Mouse (Mus musculus) heart, embryonic 13.5 days (tissue): Measurements from ENCODE around the gene Zfhx2. TPM values are rescaled to one million over a fixed set of nuclear protein-coding genes. Genes with fewer than 3 reads are reported as not detected.
A peak's percentile ranks its signal among the peaks of the same experiment; 100 is the strongest.

Source experiments
- ATAC-seq: fragments of 200-750 bp; cut with Nextera tagmentation; 2 replicates; pipeline ENCODE4 v1.8.0; 2017; ENCODE audit warnings: moderate TSS enrichment; ENCODE audit not compliant: insufficient number of reproducible peaks, low FRiP score, low TSS enrichment; ENCODE audit errors: extremely low read depth
- H3K27ac ChIP-seq: fragments of 300-500 bp; sonication (generic); replicated peaks from 2 replicates; pipeline ENCODE4 v1.5.1; 2015; ENCODE audit warnings: moderate library complexity, mild to moderate bottlenecking, inconsistent platforms
- H3K27me3 ChIP-seq: fragments of 300-500 bp; sonication (generic); replicated peaks from 2 replicates; pipeline ENCODE4 v1.6.1; 2015; ENCODE audit warnings: mild to moderate bottlenecking, inconsistent platforms
- H3K36me3 ChIP-seq: fragments of 300-500 bp; sonication (generic); 2 replicates; pipeline ENCODE4 v1.6.1; 2015; ENCODE audit warnings: mild to moderate bottlenecking, inconsistent platforms
- H3K4me1 ChIP-seq: fragments of 300-500 bp; sonication (generic); 2 replicates; pipeline ENCODE4 v1.6.1; 2015; ENCODE audit warnings: inconsistent platforms
- H3K4me2 ChIP-seq: fragments of 300-500 bp; sonication (generic); 2 replicates; pipeline ENCODE4 v1.6.1; 2015; ENCODE audit warnings: inconsistent platforms, mild to moderate bottlenecking, moderate library complexity
- H3K4me3 ChIP-seq: fragments of 300-500 bp; sonication (generic); 2 replicates; pipeline ENCODE4 v1.5.1; 2015; ENCODE audit warnings: moderate library complexity, mild to moderate bottlenecking, inconsistent platforms
- H3K9ac ChIP-seq: fragments of 300-500 bp; sonication (generic); 2 replicates; pipeline ENCODE4 v1.6.1; 2015; ENCODE audit warnings: inconsistent platforms, mild to moderate bottlenecking, moderate library complexity
- H3K9me3 ChIP-seq: fragments of 300-500 bp; sonication (generic); 2 replicates; pipeline ENCODE4 v1.6.1; 2016; ENCODE audit warnings: inconsistent platforms
- WGBS: fragments of 180-500 bp; shearing (Covaris S2); methylation state at CpG from one replicate; pipeline ENCODE4 v1.1.7; 2015; ENCODE audit warnings: mixed read lengths; 5-methylcytosine and 5-hydroxymethylcytosine counted together
- polyA plus RNA-seq: library from polyadenylated mRNA; unstranded; fragments of >200 nt; fragmentation: Nextera tagmentation; extraction: Ambion mirVana; gene quantifications from 2 replicates; pipeline ENCODE4 v1.2.1, GENCODE M21; 2015

Gene Zfhx2
- polyA plus RNA-seq, 1 experiment from 2014 or later = 3.0 TPM

GRCm38 (mm10) chr14:55105386-55105785, 13.3 kb upstream of the Zfhx2 start:
- no peak for ATAC-seq
- Histone ChIP-seq H3K36me3 (0 out of 2 replicates have a peak, but pooled peaks cover 4% of the 10 kb centered on the region), H3K9ac (peak overlapping the region; percentile 83), H3K9me3 (no peaks in the 10 kb centered on the region), H3K4me1 (peaks cover 26% of the 10 kb centered on the region), H3K4me3 (peak overlapping the region; percentile 64), H3K4me2 (peak overlapping the region; percentile 97), H3K27me3 (peaks cover 48% of the 10 kb centered on the region), H3K27ac (no peak overlapping the region)
- WGBS = 5% methylated on average over 7 of the region's 7 CpGs

DNA sequence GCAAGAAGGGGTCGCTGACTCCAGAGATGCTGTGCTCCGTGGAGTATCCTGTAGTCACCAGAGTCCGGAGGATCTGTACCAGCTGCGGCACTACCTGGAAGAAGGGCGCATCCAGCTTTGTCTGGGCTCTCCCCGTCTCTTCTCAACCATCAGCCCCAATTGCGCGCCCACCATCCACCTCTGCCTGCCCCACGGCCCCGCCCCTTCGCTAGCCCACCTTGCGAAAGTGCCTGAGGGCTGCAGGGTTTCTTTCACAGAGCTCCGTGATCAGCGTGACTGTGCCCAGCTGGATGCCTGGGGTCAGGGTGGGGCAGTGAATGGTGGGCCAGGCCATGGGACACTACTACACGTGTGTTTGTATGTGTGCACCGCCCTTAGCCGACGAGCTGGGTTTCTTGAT, 12.2 kb upstream of the Zfhx2 start:
- H3K4me3 ChIP-seq = no peak overlapping the region
- no peak for ATAC-seq
- peaks cover 10% of the 10 kb centered on the region for H3K36me3 ChIP-seq
- H3K27ac ChIP-seq = no peak overlapping the region
- WGBS = 79% methylated on average over 18 of the region's 18 CpGs
- no peak overlapping the region for H3K9ac ChIP-seq
- no peak overlapping the region for H3K4me2 ChIP-seq
- peaks cover 24% of the 10 kb centered on the region for H3K4me1 ChIP-seq
- peaks cover 38% of the 10 kb centered on the region for H3K27me3 ChIP-seq
- no peaks in the 10 kb centered on the region for H3K9me3 ChIP-seq

- H3K4me1 ChIP-seq = peaks cover 20% of the 10 kb centered on the region
- H3K4me3 ChIP-seq = no peak overlapping the region
- no peak for ATAC-seq
- no peak overlapping the region for H3K27ac ChIP-seq
- peaks cover 30% of the 10 kb centered on the region for H3K36me3 ChIP-seq
- no peaks in the 10 kb centered on the region for H3K9me3 ChIP-seq
- no peak overlapping the region for H3K9ac ChIP-seq
- 70% methylated on average over 15 of the region's 15 CpGs for WGBS
- H3K4me2 ChIP-seq = no peak overlapping the region
- H3K27me3 ChIP-seq = peaks cover 18% of the 10 kb centered on the region
Measured at GRCm38 (mm10) chr14:55102253-55102785, 10.2 kb upstream of the Zfhx2 start.

GRCm38 (mm10) chr14:55101592-55101991, 9.5 kb upstream of the Zfhx2 start:
- peaks cover 32% of the 10 kb centered on the region for H3K36me3 ChIP-seq
- H3K4me2 ChIP-seq = no peak overlapping the region
- no peak overlapping the region for H3K27ac ChIP-seq
- ATAC-seq = no peak
- peaks cover 13% of the 10 kb centered on the region; the same call in 1 of the 2 replicates for H3K27me3 ChIP-seq
- H3K9me3 ChIP-seq = no peaks in the 10 kb centered on the region
- WGBS = 47% methylated on average over 4 of the region's 4 CpGs
- H3K4me3 ChIP-seq = no peak overlapping the region
- H3K9ac ChIP-seq = no peak overlapping the region
- H3K4me1 ChIP-seq = peaks cover 27% of the 10 kb centered on the region

GRCm38 (mm10) chr14:55098067-55098466, 5.9 kb upstream of the Zfhx2 start:
- ATAC-seq = no peak
- peak overlapping the region; percentile 66 for H3K27ac ChIP-seq
- no peaks in the 10 kb centered on the region for H3K9me3 ChIP-seq
- no peak overlapping the region for H3K4me2 ChIP-seq
- H3K36me3 ChIP-seq = peaks cover 32% of the 10 kb centered on the region
- no peak overlapping the region for H3K4me3 ChIP-seq
- no peak overlapping the region for H3K9ac ChIP-seq
- peaks cover 32% of the 10 kb centered on the region for H3K4me1 ChIP-seq
- H3K27me3 ChIP-seq = peaks cover 7% of the 10 kb centered on the region; the same call in 1 of the 2 replicates
- WGBS = 62% methylated on average over 4 of the region's 4 CpGs

DNA sequence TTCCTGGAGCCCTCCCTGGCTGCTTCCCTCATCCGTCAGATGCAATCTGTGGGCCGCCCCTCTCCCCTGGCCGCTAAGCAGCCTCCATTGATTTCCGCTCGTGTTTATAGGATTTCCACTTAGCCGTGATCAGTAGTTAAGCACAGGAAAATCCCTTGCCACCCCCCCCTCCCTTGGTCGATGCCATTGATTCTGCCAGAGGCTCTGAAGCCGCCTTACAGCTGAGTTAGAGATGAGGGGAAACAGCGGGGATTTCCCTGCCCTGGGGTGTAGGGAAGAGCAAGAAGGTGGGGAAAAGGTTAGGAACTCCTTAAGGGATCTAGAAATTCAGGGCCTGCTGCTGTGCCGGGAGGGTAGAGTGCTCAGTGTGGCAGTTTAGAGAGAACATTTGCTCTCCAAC, 5.5 kb upstream of the Zfhx2 start:
- H3K27ac ChIP-seq = peak overlapping the region; percentile 66
- H3K9me3 ChIP-seq = no peaks in the 10 kb centered on the region
- WGBS = 65% methylated on average over 10 of the region's 10 CpGs
- H3K4me2 ChIP-seq = no peak overlapping the region
- H3K4me1 ChIP-seq = peaks cover 32% of the 10 kb centered on the region
- no peak overlapping the region for H3K4me3 ChIP-seq
- no peak for ATAC-seq
- H3K27me3 ChIP-seq = peaks cover 3% of the 10 kb centered on the region; the same call in 1 of the 2 replicates
- 0 out of 2 replicates have a peak overlapping the region, but pooled peaks have one; percentile 19 for H3K9ac ChIP-seq
- peaks cover 30% of the 10 kb centered on the region for H3K36me3 ChIP-seq

DNA sequence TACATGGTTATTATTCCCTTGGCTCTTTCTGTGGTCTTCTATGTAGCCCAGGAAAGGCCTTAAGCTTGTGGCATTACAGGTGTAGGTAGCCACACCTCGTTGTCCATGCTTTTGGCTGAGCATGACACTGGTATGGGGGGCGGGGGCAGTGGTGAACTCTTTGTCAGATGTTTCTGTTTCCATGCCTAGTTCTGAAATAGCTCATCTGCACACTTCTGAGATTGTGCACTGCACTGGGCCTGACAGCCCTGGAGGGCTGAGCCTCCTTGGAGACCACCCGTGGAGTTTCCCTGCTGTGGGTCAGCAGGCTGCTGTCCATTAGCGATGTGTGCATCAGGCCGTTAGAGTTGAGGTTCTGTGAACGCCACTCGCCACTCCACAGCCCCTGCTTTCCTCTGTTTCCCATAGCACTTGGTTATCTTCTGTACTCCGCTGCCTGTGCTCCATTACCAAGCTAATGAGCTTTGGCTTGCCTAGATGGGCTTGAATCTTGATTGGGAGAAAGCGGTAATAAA, 4.5 kb upstream of the Zfhx2 start:
- Histone ChIP-seq H3K4me1 (peaks cover 32% of the 10 kb centered on the region), H3K4me3 (no peak overlapping the region), H3K4me2 (peak overlapping the region; percentile 3; the same call in 1 of the 2 replicates), H3K9ac (peak overlapping the region; percentile 50; the same call in 1 of the 2 replicates), H3K27me3 (no peaks in the 10 kb centered on the region), H3K27ac (no peak overlapping the region), H3K36me3 (peaks cover 27% of the 10 kb centered on the region), H3K9me3 (no peaks in the 10 kb centered on the region)
- no peak for ATAC-seq
- WGBS = 58% methylated on average over 9 of the region's 9 CpGs

DNA sequence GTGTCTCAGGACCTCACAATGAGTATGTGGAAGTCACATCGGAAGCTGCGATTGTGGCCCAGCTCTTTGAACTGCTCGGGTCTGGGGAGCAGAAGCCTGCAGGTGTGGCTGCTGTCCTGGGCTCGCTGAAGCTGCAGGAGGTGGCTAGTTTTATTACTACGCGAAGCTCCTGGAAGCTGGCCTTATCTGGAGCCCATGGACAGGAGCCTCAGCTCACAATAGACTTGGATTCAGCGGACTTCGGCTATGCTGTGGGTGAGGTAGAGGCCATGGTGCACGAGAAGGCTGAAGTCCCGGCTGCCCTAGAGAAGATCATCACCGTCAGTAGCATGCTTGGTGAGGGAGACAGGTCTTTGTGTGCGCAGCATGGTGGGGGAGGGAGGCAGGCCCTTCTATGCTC, 3.5 kb upstream of the Zfhx2 start:
- Histone ChIP-seq H3K27ac (no peak overlapping the region), H3K27me3 (0 out of 2 replicates have a peak, but pooled peaks cover 4% of the 10 kb centered on the region)
- no peak for ATAC-seq

DNA sequence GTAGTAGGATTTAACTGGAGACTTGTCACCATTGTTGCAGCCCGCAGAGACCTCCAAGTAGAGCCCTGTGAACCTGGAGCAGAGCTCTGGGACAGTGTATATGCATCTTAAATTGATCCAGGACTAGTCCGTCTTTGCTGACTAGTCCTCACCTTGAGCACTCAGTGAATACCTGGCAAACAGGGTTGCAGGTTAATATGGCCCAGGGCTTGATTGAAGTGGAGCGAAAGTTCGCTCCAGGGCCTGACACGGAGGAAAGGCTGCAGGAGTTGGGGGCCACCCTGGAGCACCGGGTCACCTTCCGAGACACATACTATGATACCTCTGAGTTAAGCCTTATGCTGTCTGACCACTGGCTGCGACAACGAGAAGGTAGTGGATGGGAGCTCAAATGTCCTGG, 3.1 kb upstream of the Zfhx2 start:
- Histone ChIP-seq H3K4me1 (peaks cover 41% of the 10 kb centered on the region), H3K36me3 (peaks cover 27% of the 10 kb centered on the region), H3K4me3 (peak overlapping the region; percentile 81), H3K9ac (peak overlapping the region; percentile 89), H3K27ac (peak overlapping the region; percentile 75), H3K4me2 (peak overlapping the region; percentile 82), H3K9me3 (no peaks in the 10 kb centered on the region), H3K27me3 (0 out of 2 replicates have a peak, but pooled peaks cover 4% of the 10 kb centered on the region)
- ATAC-seq = no peak
- 49% methylated on average over 9 of the region's 9 CpGs for WGBS

More for the DNA sequence above, 3.5 kb upstream of the Zfhx2 start:
- H3K9me3 ChIP-seq = no peaks in the 10 kb centered on the region
- peak overlapping the region; percentile 81 for H3K4me3 ChIP-seq
- H3K9ac ChIP-seq = peak overlapping the region; percentile 89
- H3K4me1 ChIP-seq = peaks cover 40% of the 10 kb centered on the region
- peaks cover 27% of the 10 kb centered on the region for H3K36me3 ChIP-seq
- WGBS = 71% methylated on average over 12 of the region's 12 CpGs
- H3K4me2 ChIP-seq = peak overlapping the region; percentile 82

DNA sequence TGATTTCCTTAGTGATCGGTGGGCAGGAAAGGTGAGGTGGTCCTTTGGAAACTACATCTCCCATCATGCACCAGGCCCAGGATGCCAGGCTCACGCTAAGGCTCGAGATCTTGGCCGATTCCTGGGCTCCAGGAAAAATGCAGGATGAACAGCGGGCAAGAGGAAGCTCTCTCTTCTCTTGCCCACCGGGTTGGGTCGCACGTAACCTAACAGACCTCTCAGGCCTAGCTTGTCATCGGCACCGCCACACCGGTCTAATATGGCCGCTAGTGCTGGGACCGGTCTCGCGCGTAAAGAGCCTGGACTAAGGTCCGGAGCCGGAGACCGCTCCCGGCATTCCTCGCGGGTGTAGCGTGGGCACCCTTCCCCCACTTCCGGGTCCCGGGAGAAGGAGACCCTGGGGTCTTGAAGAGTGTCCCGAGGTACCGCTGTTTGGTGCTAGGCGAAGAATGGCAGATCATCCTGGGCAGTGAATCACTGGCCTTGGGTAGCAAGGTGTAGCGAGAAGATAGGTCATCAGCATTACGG, 2.6 kb upstream of the Zfhx2 start, which contains the start of gene Thtpa:
TSS of gene Thtpa (plus strand) at position 81 of the 528 bp plus-strand sequence.
- ATAC-seq = peak; percentile 38; the same call in 1 of the 2 replicates
- Histone ChIP-seq H3K27me3 (0 out of 2 replicates have a peak, but pooled peaks cover 4% of the 10 kb centered on the region), H3K4me3 (peak within 1 kb of the TSS; percentile 81), H3K4me1 (peaks cover 42% of the 10 kb centered on the region), H3K27ac (peak within 1 kb of the TSS; percentile 75), H3K9ac (peak within 1 kb of the TSS; percentile 89), H3K9me3 (no peaks in the 10 kb centered on the region), H3K4me2 (peak within 1 kb of the TSS; percentile 82), H3K36me3 (peaks cover 26% of the 10 kb centered on the region)
- WGBS = under 1% methylated on average over 30 of the region's 30 CpGs

GRCm38 (mm10) chr14:55093927-55094326, 1.8 kb upstream of the Zfhx2 start:
- H3K36me3 ChIP-seq = peaks cover 18% of the 10 kb centered on the region
- no peaks in the 10 kb centered on the region for H3K9me3 ChIP-seq
- H3K9ac ChIP-seq = no peak overlapping the region
- no peak overlapping the region for H3K27ac ChIP-seq
- 0 out of 2 replicates have a peak overlapping the region, but pooled peaks have one; percentile 81 for H3K4me3 ChIP-seq
- H3K27me3 ChIP-seq = 0 out of 2 replicates have a peak, but pooled peaks cover 4% of the 10 kb centered on the region
- H3K4me1 ChIP-seq = peaks cover 50% of the 10 kb centered on the region
- ATAC-seq = no peak
- 40% methylated on average over 6 of the region's 6 CpGs for WGBS
- H3K4me2 ChIP-seq = peak overlapping the region; percentile 82; the same call in 1 of the 2 replicates
